Comparison of ENCODE assay signal across 8 mouse cellular contexts in the genomic region with DNA sequence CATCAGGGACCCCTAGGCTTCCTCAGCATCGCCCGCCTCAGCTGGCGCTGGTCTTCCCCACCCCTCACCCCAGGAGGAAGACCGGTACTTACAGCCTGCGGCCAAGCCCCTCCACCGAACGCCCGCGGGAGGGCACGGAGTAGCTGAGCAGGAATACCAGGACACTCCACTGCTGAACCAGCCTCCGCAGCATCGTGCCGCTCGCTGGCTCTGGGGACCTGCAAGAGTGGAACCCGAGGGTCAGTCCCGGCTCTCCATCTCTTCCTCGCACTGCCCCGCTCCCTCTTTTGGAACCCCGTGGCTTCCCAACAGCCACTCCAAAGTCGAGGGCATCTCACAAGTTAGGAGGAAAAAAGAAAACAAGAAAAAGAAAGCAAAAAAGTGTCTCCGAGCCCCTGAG. TPM values are rescaled to one million over a fixed set of nuclear protein-coding genes. Genes with fewer than 3 reads are reported as not detected.
A peak's percentile ranks its signal among the peaks of the same experiment; 100 is the strongest.
DNase-seq lines count a peak whose midpoint lies in the region; ATAC-seq and TF ChIP-seq lines count a peak whose summit lies in the region.

No protein-coding gene starts in this region.

- peak overlapping the region; percentile 61 for H3ac ChIP-seq in C2C12 (ENCODE audit: control insufficient read depth, insufficient read length, low read depth)

- TF ChIP-seq POLR2A in cortical plate, adult 2 months (IDR thresholded peaks at IDR 0.05; ENCODE audit: extremely low read depth, insufficient read depth, low read length): no peak

- peak overlapping the region; percentile 34; the same call in 1 of the 2 replicates for H3K9ac ChIP-seq in heart, embryonic 11.5 days (ENCODE audit: low read depth, low read length)
- H3K9ac ChIP-seq in liver, postnatal 0 days (replicated peaks): no peak overlapping the region

- no peak for TF ChIP-seq EP300 in liver, postnatal 0 days (IDR thresholded peaks at IDR 0.05; ENCODE audit: low read depth)

- ATAC-seq in heart, embryonic 11.5 days (replicated peaks; ENCODE audit: insufficient number of reproducible peaks, low FRiP score, low TSS enrichment): no peak
- ATAC-seq in liver, postnatal 0 days: no peak
- no peak for ATAC-seq in granulocyte monocyte progenitor cell, adult 5-6 weeks (replicated peaks; ENCODE audit: poor library complexity, severe bottlenecking)
- no peak for ATAC-seq in erythroid progenitor cell, adult 5-6 weeks (replicated peaks; ENCODE audit: low FRiP score, poor library complexity, severe bottlenecking)

- no peaks in the 10 kb centered on the region for H3K36me3 ChIP-seq in heart, embryonic 11.5 days (ENCODE audit: control insufficient read depth, insufficient read depth, low read length)
- H3K36me3 ChIP-seq in C2C12 (ENCODE audit: control insufficient read depth, insufficient read depth): no peaks in the 10 kb centered on the region
- H3K36me3 ChIP-seq in liver, postnatal 0 days (replicated peaks; ENCODE audit: insufficient read depth, low read length): no peaks in the 10 kb centered on the region

- no peaks in the 10 kb centered on the region for H3K79me3 ChIP-seq in C2C12 (ENCODE audit: low read depth)

- no peaks in the 10 kb centered on the region for H3K9me3 ChIP-seq in heart, embryonic 11.5 days (replicated peaks; ENCODE audit: control insufficient read depth, low read length)
- no peaks in the 10 kb centered on the region for H3K9me3 ChIP-seq in liver, postnatal 0 days (ENCODE audit: low read length)

- no peaks in the 10 kb centered on the region for H3K79me2 ChIP-seq in C2C12 (ENCODE audit: control insufficient read depth, insufficient read depth)

- peak overlapping the region; percentile 56 for H3K4me3 ChIP-seq in heart, embryonic 11.5 days (ENCODE audit: low read depth, low read length)
- H3K4me3 ChIP-seq in C2C12 (ENCODE audit: insufficient read depth, poor library complexity, severe bottlenecking): peak overlapping the region; percentile 11
- peak overlapping the region; percentile 20 for H3K4me3 ChIP-seq in cortical plate, adult 2 months (ENCODE audit: insufficient read depth, low read length)
- peak overlapping the region; percentile 42 for H3K4me3 ChIP-seq in liver, postnatal 0 days (ENCODE audit: low read depth, low read length)

- H3K4me1 ChIP-seq in heart, embryonic 11.5 days (ENCODE audit: control insufficient read depth, insufficient read depth, low read length): peaks cover 4% of the 10 kb centered on the region; the same call in 1 of the 2 replicates
- H3K4me1 ChIP-seq in cortical plate, adult 2 months (ENCODE audit: control insufficient read depth, insufficient read depth, low read length): no peaks in the 10 kb centered on the region
- peaks cover 11% of the 10 kb centered on the region; the same call in 1 of the 2 replicates for H3K4me1 ChIP-seq in liver, postnatal 0 days (ENCODE audit: insufficient read depth)

- H3K27ac ChIP-seq in heart, embryonic 11.5 days (ENCODE audit: low read depth, low read length): no peak overlapping the region
- H3K27ac ChIP-seq in cortical plate, adult 2 months (ENCODE audit: insufficient read depth, low read length): no peak overlapping the region
- no peak overlapping the region for H3K27ac ChIP-seq in liver, postnatal 0 days (ENCODE audit: low read depth)

- no peak for TF ChIP-seq CTCF in C2C12 (IDR thresholded peaks at IDR 0.05; ENCODE audit: control insufficient read depth, insufficient read depth, insufficient read length)
- TF ChIP-seq CTCF in cortical plate, adult 2 months (IDR thresholded peaks at IDR 0.05; ENCODE audit: extremely low read depth, insufficient read depth, low read length): no peak
- TF ChIP-seq CTCF in liver, postnatal 0 days (IDR thresholded peaks at IDR 0.05; ENCODE audit: low read depth): no peak

- H3K27me3 ChIP-seq in heart, embryonic 11.5 days (ENCODE audit: control insufficient read depth, insufficient read depth, low read length): peaks cover 61% of the 10 kb centered on the region
- H3K27me3 ChIP-seq in C2C12 (ENCODE audit: control insufficient read depth, insufficient read depth, insufficient read length): no peaks in the 10 kb centered on the region
- H3K27me3 ChIP-seq in liver, postnatal 0 days (ENCODE audit: insufficient read depth, low read length): peaks cover 37% of the 10 kb centered on the region

- H3K4me2 ChIP-seq in heart, embryonic 11.5 days: peak overlapping the region; percentile 93
- peak overlapping the region; percentile 64 for H3K4me2 ChIP-seq in liver, postnatal 0 days (ENCODE audit: low read depth, low read length)

- no peak for DNase-seq in heart, adult 9 months (ENCODE audit: low spot score in 2 of 2)
- peak; percentile 17 for DNase-seq in heart, postnatal 4 days
- DNase-seq in liver, postnatal 0 days: no peak

- under 1% methylated on average over 21 of the region's 21 CpGs for WGBS in heart, embryonic 11.5 days (ENCODE audit: insufficient replicate concordance)
- 4% methylated on average over 21 of the region's 21 CpGs for WGBS in liver, postnatal 0 days (ENCODE audit: insufficient replicate concordance)

TF ChIP-seq in C2C12, 6 proteins besides CTCF, POLR2A, EP300 and RAD21:
- TF ChIP-seq MAX (IDR thresholded peaks at IDR 0.05): no peak

RNA-seq across cellular contexts. Expression of gene Pthlh, which starts 0.8 kb away (rescaled TPM):
- 1.9 and 2.7 TPM in 2 replicates for polyA plus RNA-seq in heart, embryonic 11.5 days (2014; fragmentation: Nextera tagmentation; extraction: Ambion mirVana)
- polyA plus RNA-seq in C2C12 (2012; fragmentation: generic; extraction: Trizol): 0.04 TPM
- 4.8 and 5.6 TPM in 2 replicates for polyA plus RNA-seq in cortical plate, adult 2 months (2012; rRNA removed)
- 1 to 10 TPM; 1.3 to 2.0 TPM for total RNA-seq in heart, postnatal 4 days (2021)
- not detected in 2 replicates for polyA plus RNA-seq in liver, postnatal 0 days (2015; fragmentation: Nextera tagmentation; extraction: Ambion mirVana)
- not detected in 2 replicates for total RNA-seq in granulocyte monocyte progenitor cell, adult 5-6 weeks (2014; fragmentation: Nextera tagmentation)
- total RNA-seq in granulocyte monocyte progenitor cell, adult 5-6 weeks (2017): not detected in 2 replicates
- not detected in 2 replicates for total RNA-seq in erythroid progenitor cell, adult 5-6 weeks (2015; ENCODE audit: low replicate concordance)
- not detected in 2 replicates for total RNA-seq in erythroid progenitor cell, adult 5-6 weeks (2017; ENCODE audit: low replicate concordance)
